Mouse (Mus musculus) olfactory bulb, adult 2 months (tissue): Measurements from ENCODE around the gene Grm5.

Experiments used
- CTCF ChIP-seq: fragments of 200-500 bp; IDR thresholded peaks from 2 replicates; pipeline ENCODE4 v1.5.1; 2012; ENCODE audit warnings: low read depth, mild to moderate bottlenecking, low read length, moderate library complexity; ENCODE audit not compliant: insufficient read depth
- POLR2A ChIP-seq: fragments of 200-500 bp; IDR thresholded peaks from 2 replicates; pipeline ENCODE4 v1.6.1; 2012; ENCODE audit warnings: mild to moderate bottlenecking, low read depth, low read length, moderate library complexity; ENCODE audit not compliant: insufficient read depth

DNA sequence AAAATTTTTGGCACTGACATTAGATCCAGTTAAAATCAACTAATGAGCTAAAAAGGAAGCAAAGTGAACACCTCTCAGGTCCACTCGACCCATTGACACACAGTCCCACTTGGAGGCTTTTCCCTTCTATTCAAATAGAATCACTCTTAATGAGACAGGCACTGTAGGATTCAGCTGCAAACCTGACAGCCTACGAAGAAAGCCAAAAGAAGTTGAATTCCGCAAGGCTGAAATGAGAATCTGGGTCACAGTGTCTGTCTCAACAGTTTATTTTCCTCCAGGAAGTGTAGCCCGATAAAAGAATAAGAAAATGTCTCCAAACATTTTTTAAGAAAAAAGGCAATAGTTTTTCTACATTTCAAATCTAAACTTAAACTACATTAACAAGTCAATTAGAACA, 209.9 kb downstream of the Grm5 start:
- TF ChIP-seq POLR2A = no peak
- TF ChIP-seq CTCF = no peak
